19 mouse cellular contexts compared by ENCODE assay signal in the genomic region with DNA sequence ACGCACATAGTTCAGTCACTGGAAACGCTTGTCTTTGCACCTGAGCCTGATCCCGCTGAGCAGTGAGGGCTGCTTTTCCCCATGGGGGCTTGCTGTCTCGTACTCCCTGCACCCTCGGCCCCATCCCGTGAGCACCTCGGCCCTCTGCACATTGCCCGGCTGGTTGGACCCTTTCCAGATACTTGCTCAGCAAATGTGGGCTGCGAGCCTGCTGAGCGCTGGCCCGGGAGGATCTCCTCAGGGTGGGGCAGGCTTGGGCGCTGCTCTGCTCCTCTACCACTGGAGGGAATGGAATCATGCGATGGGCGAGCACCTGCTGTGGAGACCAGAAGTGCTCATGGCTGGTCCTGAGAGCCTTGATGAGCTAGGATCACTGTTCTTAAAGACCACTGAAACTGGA. TPM values are rescaled to one million over a fixed set of nuclear protein-coding genes. Genes with fewer than 3 reads are reported as not detected.
DNase-seq lines count a peak whose midpoint lies in the region; ATAC-seq lines count a peak whose summit lies in the region.
"Had no signal": no experiment of that assay in that cellular context is flagged by ENCODE, and none has a peak within 500 bp of the region (broad histone marks: within the 10 kb centered on the region; RNA-seq: fewer than 3 reads in every experiment).

No protein-coding gene starts in this region.

- H3K4me2 ChIP-seq in embryonic facial prominence, embryonic 14.5 days (ENCODE audit: low read depth, low read length), result no peak overlapping the region
- no peak overlapping the region for H3K4me2 ChIP-seq in kidney, embryonic 14.5 days (replicated peaks; ENCODE audit: low read depth, low read length)
- no peak overlapping the region for H3K4me2 ChIP-seq in midbrain, embryonic 15.5 days
- H3K4me2 ChIP-seq: embryonic facial prominence, embryonic 12.5 days; limb, embryonic 15.5 days; stomach, embryonic 15.5 days had no signal

- ATAC-seq in embryonic facial prominence, embryonic 14.5 days (ENCODE audit: low read depth), result 0 out of 2 replicates have a peak, but pooled peaks have one; percentile 35
- no peak for ATAC-seq in kidney, embryonic 14.5 days (ENCODE audit: low FRiP score, low TSS enrichment)
- ATAC-seq in midbrain, embryonic 15.5 days (replicated peaks), result no peak
- ATAC-seq: forebrain, embryonic 16.5 days; lung, postnatal 0 days had no signal

- H3K27ac ChIP-seq in embryonic facial prominence, embryonic 14.5 days (replicated peaks; ENCODE audit: low read depth, low read length), result no peak overlapping the region
- no peak overlapping the region for H3K27ac ChIP-seq in embryonic facial prominence, embryonic 10.5 days (replicated peaks)
- no peak overlapping the region for H3K27ac ChIP-seq in kidney, embryonic 14.5 days (ENCODE audit: low read depth, low read length)
- H3K27ac ChIP-seq in midbrain, embryonic 15.5 days, result no peak overlapping the region
- H3K27ac ChIP-seq: embryonic facial prominence, embryonic 12.5 days; heart, adult 2 months; limb, embryonic 15.5 days; stomach, embryonic 15.5 days had no signal

- 78% methylated on average over 14 of the region's 14 CpGs for WGBS in embryonic facial prominence, embryonic 14.5 days
- WGBS in embryonic facial prominence, embryonic 10.5 days, result 88% methylated on average over 14 of the region's 14 CpGs
- 85% methylated on average over 14 of the region's 14 CpGs for WGBS in kidney, embryonic 14.5 days
- WGBS in midbrain, embryonic 15.5 days, result 83% methylated on average over 14 of the region's 14 CpGs

- H3K36me3 ChIP-seq in embryonic facial prominence, embryonic 14.5 days (ENCODE audit: control insufficient read depth, insufficient read depth, low read length), result peaks cover 67% of the 10 kb centered on the region
- peaks cover 63% of the 10 kb centered on the region for H3K36me3 ChIP-seq in embryonic facial prominence, embryonic 10.5 days (replicated peaks)
- H3K36me3 ChIP-seq in kidney, embryonic 14.5 days (ENCODE audit: control insufficient read depth, insufficient read depth, low read length), result peaks cover 52% of the 10 kb centered on the region
- H3K36me3 ChIP-seq in midbrain, embryonic 15.5 days (replicated peaks), result peaks cover 31% of the 10 kb centered on the region; the same call in 1 of the 2 replicates
- H3K36me3 ChIP-seq: G1E had no signal

- DNase-seq in embryonic facial prominence, embryonic 14.5 days (ENCODE audit: low spot score), result no peak
- no peak for DNase-seq in embryonic facial prominence, embryonic 10.5 days (ENCODE audit: low spot score)
- peak; percentile 87 for DNase-seq in kidney, adult 11 months
- DNase-seq in gastrocnemius, postnatal 10 days, result peak; percentile 60
- DNase-seq in kidney, postnatal 25 days, result peak; percentile 90 to 94
- DNase-seq in testis, postnatal 10 days (ENCODE audit: low spot score), result no peak
- DNase-seq: cerebellum, adult 9-11 months; right cerebral cortex, postnatal 25 days; thymus, postnatal 4 days had no signal

- no peaks in the 10 kb centered on the region for H3K9me3 ChIP-seq in embryonic facial prominence, embryonic 14.5 days (ENCODE audit: control insufficient read depth, low read length)
- H3K9me3 ChIP-seq in embryonic facial prominence, embryonic 10.5 days, result no peaks in the 10 kb centered on the region
- no peaks in the 10 kb centered on the region for H3K9me3 ChIP-seq in kidney, embryonic 14.5 days (ENCODE audit: control insufficient read depth, low read length)
- H3K9me3 ChIP-seq in midbrain, embryonic 15.5 days, result no peaks in the 10 kb centered on the region
- H3K9me3 ChIP-seq: embryonic facial prominence, embryonic 12.5 days; limb, embryonic 15.5 days; midbrain, embryonic 10.5 days; stomach, embryonic 15.5 days had no signal

- 0 out of 2 replicates have a peak overlapping the region, but pooled peaks have one; percentile 14 for H3K9ac ChIP-seq in embryonic facial prominence, embryonic 14.5 days (ENCODE audit: low read depth, low read length)
- H3K9ac ChIP-seq in kidney, embryonic 14.5 days (ENCODE audit: low read depth, low read length), result no peak overlapping the region
- no peak overlapping the region for H3K9ac ChIP-seq in midbrain, embryonic 15.5 days
- H3K9ac ChIP-seq: embryonic facial prominence, embryonic 12.5 days; limb, embryonic 15.5 days; stomach, embryonic 15.5 days had no signal

- H3K27me3 ChIP-seq in embryonic facial prominence, embryonic 14.5 days (replicated peaks; ENCODE audit: control insufficient read depth, insufficient read depth, low read length), result no peaks in the 10 kb centered on the region
- H3K27me3 ChIP-seq in embryonic facial prominence, embryonic 10.5 days (replicated peaks; ENCODE audit: low read depth, poor library complexity, severe bottlenecking), result no peaks in the 10 kb centered on the region
- H3K27me3 ChIP-seq in kidney, embryonic 14.5 days (ENCODE audit: control insufficient read depth, insufficient read depth, low read length), result no peaks in the 10 kb centered on the region
- no peaks in the 10 kb centered on the region for H3K27me3 ChIP-seq in midbrain, embryonic 15.5 days (replicated peaks)
- H3K27me3 ChIP-seq: embryonic facial prominence, embryonic 12.5 days; limb, embryonic 15.5 days; stomach, embryonic 15.5 days had no signal

- H3K4me3 ChIP-seq in embryonic facial prominence, embryonic 14.5 days (ENCODE audit: low read depth, low read length), result no peak overlapping the region
- no peak overlapping the region for H3K4me3 ChIP-seq in embryonic facial prominence, embryonic 10.5 days
- no peak overlapping the region for H3K4me3 ChIP-seq in kidney, embryonic 14.5 days (ENCODE audit: low read length)
- H3K4me3 ChIP-seq in midbrain, embryonic 15.5 days, result no peak overlapping the region
- H3K4me3 ChIP-seq: embryonic facial prominence, embryonic 12.5 days; heart, adult 2 months; limb, embryonic 15.5 days; midbrain, embryonic 10.5 days; stomach, embryonic 15.5 days had no signal

- H3K4me1 ChIP-seq in embryonic facial prominence, embryonic 14.5 days (ENCODE audit: control insufficient read depth, insufficient read depth, low read length), result no peaks in the 10 kb centered on the region
- H3K4me1 ChIP-seq in embryonic facial prominence, embryonic 10.5 days, result no peaks in the 10 kb centered on the region
- no peaks in the 10 kb centered on the region for H3K4me1 ChIP-seq in kidney, embryonic 14.5 days (ENCODE audit: control insufficient read depth, insufficient read depth, low read length)
- no peaks in the 10 kb centered on the region for H3K4me1 ChIP-seq in midbrain, embryonic 15.5 days
- H3K4me1 ChIP-seq: embryonic facial prominence, embryonic 12.5 days had no signal

RNA-seq across cellular contexts. Expression of gene Grasp, which starts 11.6 kb away (rescaled TPM):
- 6.1 and 7.9 TPM in 2 replicates for polyA plus RNA-seq in embryonic facial prominence, embryonic 14.5 days (2014; fragmentation: Nextera tagmentation; extraction: Ambion mirVana)
- polyA plus RNA-seq in embryonic facial prominence, embryonic 10.5 days (2016; fragmentation: Nextera tagmentation; extraction: Ambion mirVana), result 5.3 and 6.7 TPM in 2 replicates
- polyA plus RNA-seq in kidney, embryonic 14.5 days (2014; fragmentation: Nextera tagmentation; extraction: Ambion mirVana), result 5.0 and 5.7 TPM in 2 replicates
- 10 to 100 TPM in 1 of 2 experiments, 1 to 10 TPM in 1; 9.0 to 11.5 TPM for total RNA-seq in gastrocnemius, postnatal 10 days (2021)
- 1.3 and 1.9 TPM in 2 replicates for polyA plus RNA-seq in midbrain, embryonic 15.5 days (2015; fragmentation: Nextera tagmentation; extraction: Ambion mirVana)

RNA-seq across cellular contexts. Expression of gene Acvr1b, which starts 38.6 kb away (rescaled TPM):
- polyA plus RNA-seq in embryonic facial prominence, embryonic 14.5 days (2014; fragmentation: Nextera tagmentation; extraction: Ambion mirVana), result 10.2 and 10.7 TPM in 2 replicates
- 5.5 and 6.2 TPM in 2 replicates for polyA plus RNA-seq in embryonic facial prominence, embryonic 10.5 days (2016; fragmentation: Nextera tagmentation; extraction: Ambion mirVana)
- polyA plus RNA-seq in kidney, embryonic 14.5 days (2014; fragmentation: Nextera tagmentation; extraction: Ambion mirVana), result 6.0 and 7.2 TPM in 2 replicates
- 10 to 100 TPM; 21.7 to 22.4 TPM for total RNA-seq in gastrocnemius, postnatal 10 days (2021)
- polyA plus RNA-seq in midbrain, embryonic 15.5 days (2015; fragmentation: Nextera tagmentation; extraction: Ambion mirVana), result 23.3 and 24.9 TPM in 2 replicates
- polyA plus RNA-seq: G1E had no signal

RNA-seq across cellular contexts. Expression of gene Nr4a1, which starts 41.6 kb away (rescaled TPM):
- 11.5 and 12.4 TPM in 2 replicates for polyA plus RNA-seq in embryonic facial prominence, embryonic 14.5 days (2014; fragmentation: Nextera tagmentation; extraction: Ambion mirVana)
- polyA plus RNA-seq in embryonic facial prominence, embryonic 10.5 days (2016; fragmentation: Nextera tagmentation; extraction: Ambion mirVana), result 4.7 and 5.3 TPM in 2 replicates
- 4.5 and 5.0 TPM in 2 replicates for polyA plus RNA-seq in kidney, embryonic 14.5 days (2014; fragmentation: Nextera tagmentation; extraction: Ambion mirVana)
- 10 to 100 TPM; 22.5 to 23.1 TPM for total RNA-seq in gastrocnemius, postnatal 10 days (2021)
- 4.2 and 4.9 TPM in 2 replicates for polyA plus RNA-seq in midbrain, embryonic 15.5 days (2015; fragmentation: Nextera tagmentation; extraction: Ambion mirVana)
- total RNA-seq: G1E had no signal

Comparison
In these comparisons a context has a peak if more than half of its experiments do, and no peak if none do; other contexts are left out.
1. DNase-seq: peak in kidney, adult 11 months (single experiment), gastrocnemius, postnatal 10 days (single experiment) and kidney, postnatal 25 days (2 of 2); none in embryonic facial prominence, embryonic 14.5 days (single experiment), embryonic facial prominence, embryonic 10.5 days (single experiment) and testis, postnatal 10 days (single experiment).